Mouse (Mus musculus) kidney, adult 2 months (tissue): ENCODE results near the gene Rflna.

Source experiments
- CTCF ChIP-seq: fragments of 200-500 bp; conservative IDR thresholded peaks from 2 replicates; pipeline ENCODE4 v1.5.1; 2011; ENCODE audit warnings: low read depth, mild to moderate bottlenecking, control low read depth, low read length, moderate library complexity, mixed read lengths; ENCODE audit not compliant: insufficient read depth, insufficient read length
- POLR2A ChIP-seq: fragments of 200-500 bp; IDR thresholded peaks from one replicate; pipeline ENCODE4 v1.6.1; 2011; ENCODE audit warnings: low read depth, low read length, control low read depth

- no peak for TF ChIP-seq CTCF
- no peak for TF ChIP-seq POLR2A
Observed at GRCm38 (mm10) chr5:124992891-124993290, 10.1 kb upstream of the Rflna start.
